Mouse (Mus musculus) lung, postnatal 0 days (tissue): ENCODE data around the gene Ccdc13. TPM values are rescaled to one million over a fixed set of nuclear protein-coding genes. Genes with fewer than 3 reads are reported as not detected.

Source experiments
- ATAC-seq: fragments of 200-750 bp; cut with Nextera tagmentation; 2 replicates; pipeline ENCODE4 v1.8.0; 2017; ENCODE audit warnings: moderate library complexity
- DNase-seq: peaks from one replicate; pipeline ENCODE4 v3.0.0-alpha.2; 2016; ENCODE audit warnings: low spot score
- H3K27ac ChIP-seq: fragments of 300-500 bp; sonication (generic); 2 replicates; pipeline ENCODE4 v1.5.1; 2014; ENCODE audit warnings: antibody characterized with exemption, mild to moderate bottlenecking, low read length, mixed read lengths
- H3K27me3 ChIP-seq: fragments of 300-500 bp; sonication (generic); replicated peaks from 2 replicates; pipeline ENCODE4 v1.6.1; 2014; ENCODE audit warnings: low read length, mixed read lengths; ENCODE audit not compliant: insufficient read depth
- H3K36me3 ChIP-seq: fragments of 300-500 bp; sonication (generic); 2 replicates; pipeline ENCODE4 v1.6.1; 2014; ENCODE audit warnings: low read length, mixed read lengths; ENCODE audit not compliant: insufficient read depth
- H3K4me1 ChIP-seq: fragments of 300-500 bp; sonication (generic); 2 replicates; pipeline ENCODE4 v1.6.1; 2014; ENCODE audit warnings: antibody characterized with exemption, low read depth, low read length, mixed read lengths; ENCODE audit not compliant: insufficient read depth
- H3K4me2 ChIP-seq: fragments of 300-500 bp; sonication (generic); replicated peaks from 2 replicates; pipeline ENCODE4 v1.6.1; 2014; ENCODE audit warnings: low read depth, mild to moderate bottlenecking, low read length, moderate library complexity, mixed read lengths
- H3K4me3 ChIP-seq: fragments of 300-500 bp; sonication (generic); 2 replicates; pipeline ENCODE4 v1.5.1; 2014; ENCODE audit warnings: low read depth, low read length
- H3K9ac ChIP-seq: fragments of 300-500 bp; sonication (generic); replicated peaks from 2 replicates; pipeline ENCODE4 v1.6.1; 2014; ENCODE audit warnings: low read depth, mild to moderate bottlenecking
- H3K9me3 ChIP-seq: fragments of 300-500 bp; sonication (generic); 2 replicates; pipeline ENCODE4 v1.6.1; 2016; ENCODE audit warnings: low read length, mixed read lengths
- CTCF ChIP-seq: IDR thresholded peaks from 2 replicates; pipeline ENCODE4 v1.5.1; 2016; ENCODE audit warnings: antibody characterized with exemption, mild to moderate bottlenecking
- EP300 ChIP-seq: IDR thresholded peaks from 2 replicates; pipeline ENCODE4 v1.6.1; 2016; ENCODE audit warnings: antibody characterized with exemption, mild to moderate bottlenecking, control low read depth
- WGBS: fragments of 180-500 bp; shearing (Covaris S2); extraction: QIAGEN DNeasy Blood & Tissue Kit; methylation state at CpG from one replicate; pipeline ENCODE4 v1.1.7; 2014; 5-methylcytosine and 5-hydroxymethylcytosine counted together
- polyA plus RNA-seq: library from polyadenylated mRNA; unstranded; fragments of >200 nt; fragmentation: Nextera tagmentation; extraction: Ambion mirVana; gene quantifications from 2 replicates; pipeline ENCODE4 v1.2.1, GENCODE M21; 2015

Ccdc13 gene
- polyA plus RNA-seq, 1 experiment from 2014 or later = 1.8 TPM

GRCm38 (mm10) chr9:121854246-121854645 is 15.0 kb upstream of the Ccdc13 start:
- WGBS = 56% methylated on average over 3 of the region's 3 CpGs
- peaks cover 19% of the 10 kb centered on the region; the same call in 1 of the 2 replicates for H3K36me3 ChIP-seq
- ATAC-seq = no peak

GRCm38 (mm10) chr9:121847842-121848241 is 8.6 kb upstream of the Ccdc13 start:
- Histone ChIP-seq H3K9ac (no peak overlapping the region), H3K4me2 (no peak overlapping the region), H3K27me3 (no peaks in the 10 kb centered on the region), H3K4me3 (no peak overlapping the region), H3K4me1 (no peaks in the 10 kb centered on the region), H3K27ac (no peak overlapping the region), H3K9me3 (no peaks in the 10 kb centered on the region), H3K36me3 (peaks cover 32% of the 10 kb centered on the region; the same call in 1 of the 2 replicates)
- 65% methylated on average over 5 of the region's 5 CpGs for WGBS
- no peak for ATAC-seq
- no peak for TF ChIP-seq CTCF
- no peak for DNase-seq

More at GRCm38 (mm10) chr9:121854246-121854645, 15.0 kb upstream of the Ccdc13 start:
- Histone ChIP-seq H3K4me1 (0 out of 2 replicates have a peak, but pooled peaks cover 3% of the 10 kb centered on the region), H3K9me3 (no peaks in the 10 kb centered on the region), H3K27ac (peak overlapping the region; percentile 54; the same call in 1 of the 2 replicates), H3K9ac (no peak overlapping the region), H3K4me2 (no peak overlapping the region), H3K4me3 (no peak overlapping the region), H3K27me3 (no peaks in the 10 kb centered on the region)
- TF ChIP-seq EP300 (peak; percentile 40), CTCF (no peak)
- DNase-seq = peak; percentile 75

- H3K27me3 ChIP-seq = no peaks in the 10 kb centered on the region
- H3K4me1 ChIP-seq = no peaks in the 10 kb centered on the region
- ATAC-seq = no peak
- DNase-seq = no peak
- no peak overlapping the region for H3K27ac ChIP-seq
- no peak overlapping the region for H3K9ac ChIP-seq
- H3K4me3 ChIP-seq = no peak overlapping the region
- 91% methylated on average over 4 of the region's 4 CpGs for WGBS
- H3K9me3 ChIP-seq = no peaks in the 10 kb centered on the region
- peaks cover 32% of the 10 kb centered on the region; the same call in 1 of the 2 replicates for H3K36me3 ChIP-seq
- TF ChIP-seq CTCF (no peak), EP300 (no peak)
- no peak overlapping the region for H3K4me2 ChIP-seq
Measured at GRCm38 (mm10) chr9:121847138-121847537, 7.9 kb upstream of the Ccdc13 start.

DNA sequence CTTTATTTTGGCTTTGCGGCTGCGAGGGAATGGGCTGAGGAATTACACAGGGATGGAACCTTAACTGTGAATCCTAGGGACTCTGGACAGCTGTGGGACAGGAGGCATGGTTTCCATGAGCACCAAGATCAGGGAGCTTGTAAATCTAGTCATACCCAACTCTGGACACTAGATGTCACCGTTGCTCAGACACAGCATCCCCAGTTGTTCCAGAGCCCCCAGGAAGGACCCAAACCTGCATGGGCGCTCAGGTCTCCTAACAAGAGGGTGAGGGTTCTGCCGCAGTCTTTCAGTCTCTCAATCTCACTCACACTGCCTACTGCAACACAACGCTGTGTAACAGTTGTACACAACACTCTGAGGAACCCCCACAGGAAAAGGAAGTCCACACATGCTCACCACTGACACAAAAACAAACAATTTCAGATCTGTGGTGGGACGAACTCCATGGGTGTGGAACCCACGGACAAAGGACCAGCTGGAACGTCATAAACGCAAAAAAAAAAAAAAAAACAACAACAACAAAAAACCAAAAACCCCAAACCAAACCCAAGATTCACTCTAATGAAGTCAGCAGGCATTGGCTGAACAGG is 7.4 kb upstream of the Ccdc13 start:
- Histone ChIP-seq H3K27ac (no peak overlapping the region), H3K4me1 (no peaks in the 10 kb centered on the region), H3K4me2 (no peak overlapping the region), H3K9me3 (no peaks in the 10 kb centered on the region), H3K36me3 (peaks cover 28% of the 10 kb centered on the region; the same call in 1 of the 2 replicates), H3K27me3 (no peaks in the 10 kb centered on the region), H3K4me3 (no peak overlapping the region), H3K9ac (no peak overlapping the region)
- TF ChIP-seq CTCF (peak; percentile 83), EP300 (no peak)
- ATAC-seq = peak; percentile 56
- DNase-seq = peak; percentile 73
- 30% methylated on average over 10 of the region's 10 CpGs for WGBS

- Histone ChIP-seq H3K4me3 (no peak overlapping the region), H3K9ac (no peak overlapping the region), H3K4me1 (no peaks in the 10 kb centered on the region; the same call in none of the 2 replicates), H3K9me3 (no peaks in the 10 kb centered on the region), H3K27ac (no peak overlapping the region), H3K36me3 (no peaks in the 10 kb centered on the region; the same call in 1 of the 2 replicates), H3K27me3 (no peaks in the 10 kb centered on the region), H3K4me2 (no peak overlapping the region)
- TF ChIP-seq CTCF = peak; percentile 60
- no peak for TF ChIP-seq EP300
- no peak for ATAC-seq
- 93% methylated on average over 2 of the region's 2 CpGs for WGBS
- DNase-seq = no peak
Measured at GRCm38 (mm10) chr9:121842914-121843313, 3.7 kb upstream of the Ccdc13 start.

DNA sequence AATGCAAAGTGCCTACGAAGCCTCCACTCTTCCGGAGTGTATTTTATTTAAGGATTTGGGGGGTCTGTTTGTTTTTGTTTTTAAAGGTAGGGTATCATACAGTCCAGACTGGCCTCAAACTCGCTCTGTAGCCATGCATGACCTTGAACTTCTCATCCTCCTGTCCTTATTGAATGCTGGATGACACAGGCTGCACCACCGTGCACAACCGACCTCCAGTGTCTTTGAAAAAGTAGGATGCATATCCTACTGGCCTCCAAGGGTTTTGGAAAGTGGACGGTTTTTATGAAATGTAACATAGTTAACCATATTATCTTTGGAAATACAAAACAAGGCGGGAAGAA is 333 bp upstream of the Ccdc13 start:
- peak overlapping the region; percentile 81 for H3K4me2 ChIP-seq
- H3K4me1 ChIP-seq = no peaks in the 10 kb centered on the region; the same call in none of the 2 replicates
- H3K4me3 ChIP-seq = peak overlapping the region; percentile 43
- TF ChIP-seq EP300 = no peak
- TF ChIP-seq CTCF = no peak
- no peaks in the 10 kb centered on the region for H3K9me3 ChIP-seq
- peak; percentile 11; the same call in 1 of the 2 replicates for ATAC-seq
- H3K27ac ChIP-seq = no peak overlapping the region
- H3K9ac ChIP-seq = 0 out of 2 replicates have a peak overlapping the region, but pooled peaks have one; percentile 29
- DNase-seq = no peak
- no peaks in the 10 kb centered on the region for H3K36me3 ChIP-seq
- WGBS = 30% methylated on average over 7 of the region's 7 CpGs
- no peaks in the 10 kb centered on the region for H3K27me3 ChIP-seq
